Mouse (Mus musculus) thymus, postnatal 0 days (tissue): ENCODE measurements around the gene Clp1. TPM values are rescaled to one million over a fixed set of nuclear protein-coding genes. Genes with fewer than 3 reads are reported as not detected.

ENCODE experiments used
- DNase-seq: peaks from one replicate; pipeline ENCODE4 v3.0.0-alpha.2; 2015; ENCODE audit warnings: low spot score
- microRNA counts: library from miRNA; unstranded; fragments of <30 nt; microRNA quantifications from one replicate; lab custom pipeline; 2015
- microRNA-seq: library from miRNA; unstranded; fragments of <30 nt; microRNA quantifications from one replicate; pipeline ENCODE4, GENCODE M21; 2016; ENCODE audit warnings: borderline number of aligned reads
- polyA plus RNA-seq: library from polyadenylated mRNA; unstranded; fragments of >200 nt; fragmentation: Nextera tagmentation; extraction: Ambion mirVana; gene quantifications from 2 replicates; pipeline ENCODE4 v1.2.1, GENCODE M21; 2015

The Clp1 gene
- polyA plus RNA-seq, 1 experiment from 2014 or later: 62.1 TPM

GRCm38 (mm10) chr2:84714811-84715561, 12.2 kb downstream of the Clp1 start, which contains the start of gene Zdhhc5:
TSS of gene Zdhhc5 (minus strand) at chr2:84715180.
- peak; percentile 99 for DNase-seq

GRCm38 (mm10) chr2:84714422-84714810, 12.7 kb downstream of the Clp1 start:
- no peak for DNase-seq

GRCm38 (mm10) chr2:84711898-84712297, 15.3 kb downstream of the Clp1 start:
- DNase-seq: no peak

- no peak for DNase-seq
Observed at GRCm38 (mm10) chr2:84707523-84707922, 19.6 kb downstream of the Clp1 start.

GRCm38 (mm10) chr2:84705295-84705694, 21.9 kb downstream of the Clp1 start:
- DNase-seq: no peak

GRCm38 (mm10) chr2:84704329-84704728, 22.8 kb downstream of the Clp1 start:
- DNase-seq: no peak

GRCm38 (mm10) chr2:84703497-84703896, 23.7 kb downstream of the Clp1 start:
- DNase-seq: no peak

- DNase-seq: no peak
Observed at GRCm38 (mm10) chr2:84695007-84695695, 32.0 kb downstream of the Clp1 start.

- DNase-seq: no peak
Observed at GRCm38 (mm10) chr2:84690050-84690449, 37.1 kb downstream of the Clp1 start.

GRCm38 (mm10) chr2:84688080-84688844, 38.9 kb downstream of the Clp1 start:
- no peak for DNase-seq

GRCm38 (mm10) chr2:84682605-84683183, 44.5 kb downstream of the Clp1 start:
- DNase-seq: no peak

- DNase-seq: no peak
Observed at GRCm38 (mm10) chr2:84679016-84679415, 48.1 kb downstream of the Clp1 start, which contains the start of gene Tmx2. TSS of gene Tmx2 (minus strand) at chr2:84679140.

GRCm38 (mm10) chr2:84677968-84678880, 48.9 kb downstream of the Clp1 start, which contains the start of the genes Gm28635 and Med19:
TSS of gene Gm28635 (minus strand) at chr2:84678041.
TSS of gene Med19 (plus strand) at chr2:84678402.
- peak; percentile 98 for DNase-seq

GRCm38 (mm10) chr2:84677270-84677967, 49.7 kb downstream of the Clp1 start:
- DNase-seq: no peak

MicroRNA genes within 50 kb of the gene (microRNA counts, 519-probe panel; counts per million panel counts)
- 7,150 counts per million, percentile 94 among the panel's probes with 10 or more counts for microRNA mmu-miR-130a (lab: Ali Mortazavi, UCI)

Small RNA genes within 50 kb of the gene (microRNA-seq; reads per million reads assigned to microRNA genes)
- 7,772 reads per million, percentile 90 among the genes with 10 or more reads in this experiment for gene Mir130a

Other genes starting within 250 kb of the Clp1 start
- 6.9 and 7.0 TPM in 2 replicates for gene Ctnnd1, start 76.6 kb downstream of the Clp1 start, polyA plus RNA-seq
- 0.06 and 0.31 TPM in 2 replicates for gene Btbd18, start 68.3 kb downstream of the Clp1 start, polyA plus RNA-seq
- gene Selenoh, start 56.6 kb downstream of the Clp1 start, polyA plus RNA-seq: 294 and 310 TPM in 2 replicates
- gene Gm28635, start 49.3 kb downstream of the Clp1 start, polyA plus RNA-seq: not detected in 2 replicates
- gene Med19, start 48.9 kb downstream of the Clp1 start, polyA plus RNA-seq: 32.5 and 33.3 TPM in 2 replicates
- gene Tmx2, start 48.2 kb downstream of the Clp1 start, polyA plus RNA-seq: 74.9 and 77.2 TPM in 2 replicates
- gene Zdhhc5, start 12.2 kb downstream of the Clp1 start, polyA plus RNA-seq: 17.7 and 20.3 TPM in 2 replicates
- gene Ypel4, start 6.7 kb upstream of the Clp1 start, polyA plus RNA-seq: 0.21 and 0.27 TPM in 2 replicates
- gene Gm19426, start 16.3 kb upstream of the Clp1 start, polyA plus RNA-seq: 0.33 and 0.54 TPM in 2 replicates
- 13.8 and 16.1 TPM in 2 replicates for gene Serping1, start 48.1 kb upstream of the Clp1 start, polyA plus RNA-seq
- gene Ube2l6, start 71.5 kb upstream of the Clp1 start, polyA plus RNA-seq: 39.1 and 45.5 TPM in 2 replicates
- gene Smtnl1, start 95.3 kb upstream of the Clp1 start, polyA plus RNA-seq: 0.38 and 0.44 TPM in 2 replicates
- gene Timm10, start 99.6 kb upstream of the Clp1 start, polyA plus RNA-seq: 35.6 and 38.9 TPM in 2 replicates
- gene Slc43a1, start 111.5 kb upstream of the Clp1 start, polyA plus RNA-seq: 19.7 and 22.7 TPM in 2 replicates
- gene Rtn4rl2, start 159.4 kb upstream of the Clp1 start, polyA plus RNA-seq: 0.10 and 0.22 TPM in 2 replicates
- gene Slc43a3, start 209.2 kb upstream of the Clp1 start, polyA plus RNA-seq: 29.1 and 30.0 TPM in 2 replicates